Mouse (Mus musculus) olfactory bulb, adult 2 months (tissue): ENCODE results near the gene Gramd4.

Experiments used
- CTCF ChIP-seq: fragments of 200-500 bp; IDR thresholded peaks from 2 replicates; pipeline ENCODE4 v1.5.1; 2012; ENCODE audit warnings: low read depth, mild to moderate bottlenecking, low read length, moderate library complexity; ENCODE audit not compliant: insufficient read depth
- POLR2A ChIP-seq: fragments of 200-500 bp; IDR thresholded peaks from 2 replicates; pipeline ENCODE4 v1.6.1; 2012; ENCODE audit warnings: mild to moderate bottlenecking, low read depth, low read length, moderate library complexity; ENCODE audit not compliant: insufficient read depth

- TF ChIP-seq POLR2A (no peak), CTCF (no peak)
Observed at GRCm38 (mm10) chr15:86021301-86021700, 36.2 kb upstream of the Gramd4 start.
